ENCODE assay signal across 17 mouse cellular contexts in the genomic region with DNA sequence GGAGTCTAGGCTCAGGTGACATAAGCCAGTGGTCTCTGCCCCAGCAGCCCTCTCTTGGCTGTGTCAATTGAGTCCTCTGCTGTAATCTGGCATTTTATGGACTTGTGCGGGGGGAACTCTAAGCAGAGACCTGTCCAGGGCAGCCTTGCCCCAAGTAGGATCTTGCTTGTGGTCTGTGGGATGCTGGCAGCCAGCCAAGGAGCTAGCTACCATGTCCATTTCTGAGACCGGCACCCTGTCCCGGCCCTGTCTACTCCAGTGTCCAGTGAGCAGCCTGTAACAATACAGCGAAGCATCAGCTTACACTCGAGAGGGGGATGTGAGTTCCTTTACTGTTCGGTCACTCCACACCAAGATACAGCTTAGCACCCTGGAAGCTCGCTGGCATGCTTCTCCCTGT.
"Had no signal": no experiment of that assay in that cellular context is flagged by ENCODE, and none has a peak within 500 bp of the region (broad histone marks: within the 10 kb centered on the region; RNA-seq: fewer than 3 reads in every experiment).

No protein-coding gene starts in this region.

- H3K27me3 ChIP-seq: kidney, embryonic 15.5 days; limb, embryonic 15.5 days; liver, embryonic 12.5 days; neural tube, embryonic 12.5 days had no signal

- DNase-seq: kidney, adult 11 months; kidney, postnatal 36 days; layer of hippocampus, adult 9-11 months; layer of hippocampus, postnatal 36 days; lung, embryonic 14.5 days; lung, postnatal 10 days; retina, postnatal 1 day; right cerebral cortex, postnatal 4 days; spleen, adult 18-20 months; thymus, adult 18-20 months; thymus, postnatal 14 days had no signal

- H3K9me3 ChIP-seq: kidney, embryonic 15.5 days; limb, embryonic 15.5 days; liver, embryonic 12.5 days; midbrain, embryonic 10.5 days; neural tube, embryonic 12.5 days had no signal

- H3K27ac ChIP-seq: kidney, embryonic 15.5 days; limb, embryonic 15.5 days; liver, embryonic 12.5 days; midbrain, embryonic 10.5 days; neural tube, embryonic 12.5 days had no signal

- H3K4me3 ChIP-seq: kidney, embryonic 15.5 days; limb, embryonic 15.5 days; liver, embryonic 12.5 days; midbrain, embryonic 10.5 days; myocyte; neural tube, embryonic 12.5 days had no signal

- ATAC-seq: liver, embryonic 12.5 days had no signal

- H3K4me2 ChIP-seq: kidney, embryonic 15.5 days; limb, embryonic 15.5 days; liver, embryonic 12.5 days; lung, embryonic 14.5 days; neural tube, embryonic 12.5 days had no signal

- H3K9ac ChIP-seq: kidney, embryonic 15.5 days; limb, embryonic 15.5 days; liver, embryonic 12.5 days; lung, embryonic 14.5 days; neural tube, embryonic 12.5 days had no signal
